Mouse (Mus musculus) forebrain, embryonic 11.5 days (tissue): ENCODE measurements around the gene Upf3b. TPM values are rescaled to one million over a fixed set of nuclear protein-coding genes. Genes with fewer than 3 reads are reported as not detected.
"Not testable (repeated sequence)": the region's sequence is repeated elsewhere in the genome, so short reads cannot be mapped to it uniquely, and the experiment has no call there.

ENCODE experiments used
- ATAC-seq: fragments of 200-750 bp; cut with Nextera tagmentation; replicated peaks from 2 replicates; pipeline ENCODE4 v1.8.0; 2017; ENCODE audit warnings: moderate TSS enrichment; ENCODE audit not compliant: low FRiP score
- DNase-seq: peaks from one replicate; pipeline ENCODE4 v3.0.0-alpha.2; 2017; ENCODE audit warnings: low spot score
- H3K27ac ChIP-seq: fragments of 300-500 bp; sonication (generic); 2 replicates; pipeline ENCODE4 v1.5.1; 2014; ENCODE audit warnings: low read depth, low read length
- H3K27me3 ChIP-seq: fragments of 300-500 bp; sonication (generic); 2 replicates; pipeline ENCODE4 v1.6.1; 2014; ENCODE audit warnings: mild to moderate bottlenecking, low read length, mixed read lengths; ENCODE audit not compliant: control insufficient read depth, insufficient read depth
- H3K36me3 ChIP-seq: fragments of 300-500 bp; sonication (generic); 2 replicates; pipeline ENCODE4 v1.6.1; 2014; ENCODE audit warnings: mild to moderate bottlenecking, low read length, moderate library complexity, mixed read lengths; ENCODE audit not compliant: control insufficient read depth, insufficient read depth
- H3K4me1 ChIP-seq: fragments of 300-500 bp; sonication (generic); replicated peaks from 2 replicates; pipeline ENCODE4 v1.6.1; 2014; ENCODE audit warnings: low read length, mixed read lengths; ENCODE audit not compliant: control insufficient read depth, insufficient read depth
- H3K4me2 ChIP-seq: fragments of 300-500 bp; sonication (generic); 2 replicates; pipeline ENCODE4 v1.6.1; 2014; ENCODE audit warnings: low read depth, mild to moderate bottlenecking, low read length, moderate library complexity, mixed read lengths; ENCODE audit not compliant: severe bottlenecking
- H3K4me3 ChIP-seq: fragments of 300-500 bp; sonication (generic); 2 replicates; pipeline ENCODE4 v1.5.1; 2014; ENCODE audit warnings: low read depth, low read length
- H3K9ac ChIP-seq: fragments of 300-500 bp; sonication (generic); 2 replicates; pipeline ENCODE4 v1.6.1; 2014; ENCODE audit warnings: low read length
- H3K9me3 ChIP-seq: fragments of 300-500 bp; sonication (generic); 2 replicates; pipeline ENCODE4 v1.6.1; 2016; ENCODE audit warnings: low read length, mixed read lengths; ENCODE audit not compliant: control insufficient read depth
- WGBS: fragments of 180-500 bp; shearing (Covaris S2); extraction: QIAGEN DNeasy Blood & Tissue Kit; methylation state at CpG from one replicate; pipeline ENCODE4 v1.1.7; 2014; 5-methylcytosine and 5-hydroxymethylcytosine counted together
- polyA plus RNA-seq: library from polyadenylated mRNA; unstranded; fragments of >200 nt; fragmentation: Nextera tagmentation; extraction: Ambion mirVana; gene quantifications from 2 replicates; pipeline ENCODE4 v1.2.1, GENCODE M21; 2014

The Upf3b gene
- polyA plus RNA-seq: 25.6 and 25.8 TPM in 2 replicates

DNA sequence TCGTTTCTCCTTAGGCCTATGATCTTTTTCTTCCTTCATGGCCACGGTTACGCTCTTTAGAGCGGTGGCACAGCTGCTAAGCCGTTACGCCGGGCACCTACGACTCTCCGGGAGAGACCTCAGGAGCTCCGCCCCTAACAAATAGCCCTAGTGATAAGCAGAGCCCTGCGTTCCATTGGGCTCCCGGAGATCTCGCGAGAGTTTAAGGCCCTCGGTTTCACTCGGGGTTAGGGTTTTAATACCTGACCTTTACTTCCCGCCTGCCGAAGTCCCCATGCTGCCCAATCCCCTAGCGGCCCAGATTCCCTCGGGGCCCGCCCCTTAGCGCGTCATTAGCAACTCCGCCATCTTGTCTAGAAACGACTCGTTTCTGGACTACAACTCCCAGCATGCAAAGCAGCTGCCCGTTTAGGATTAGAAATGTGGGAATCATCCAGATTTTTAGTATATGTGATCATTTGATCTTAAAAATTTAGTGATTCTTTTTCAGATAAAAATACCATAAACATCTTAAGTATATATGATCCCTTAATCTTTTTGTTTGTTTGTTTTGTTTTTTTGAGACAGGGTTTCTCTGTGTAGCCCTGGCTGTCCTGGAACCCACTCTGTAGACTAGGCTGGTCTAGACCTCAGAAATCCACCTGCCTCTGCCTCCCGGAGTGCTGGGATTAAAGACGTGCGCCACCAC lies at the start of gene Upf3b:
TSS of gene Upf3b (minus strand) at position 130 of the 688 bp plus-strand sequence.
- Histone ChIP-seq H3K4me1 (no peaks in the 10 kb centered on the region), H3K4me3 (peak within 1 kb of the TSS; percentile 48), H3K9me3 (no peaks in the 10 kb centered on the region), H3K27ac (peak within 1 kb of the TSS; percentile 72), H3K36me3 (no peaks in the 10 kb centered on the region), H3K27me3 (no peaks in the 10 kb centered on the region), H3K4me2 (peak within 1 kb of the TSS; percentile 55), H3K9ac (peak within 1 kb of the TSS; percentile 62)
- 23% methylated on average over 30 of the region's 30 CpGs for WGBS
- ATAC-seq: peak; percentile 98
- DNase-seq: peak; percentile 94

DNA sequence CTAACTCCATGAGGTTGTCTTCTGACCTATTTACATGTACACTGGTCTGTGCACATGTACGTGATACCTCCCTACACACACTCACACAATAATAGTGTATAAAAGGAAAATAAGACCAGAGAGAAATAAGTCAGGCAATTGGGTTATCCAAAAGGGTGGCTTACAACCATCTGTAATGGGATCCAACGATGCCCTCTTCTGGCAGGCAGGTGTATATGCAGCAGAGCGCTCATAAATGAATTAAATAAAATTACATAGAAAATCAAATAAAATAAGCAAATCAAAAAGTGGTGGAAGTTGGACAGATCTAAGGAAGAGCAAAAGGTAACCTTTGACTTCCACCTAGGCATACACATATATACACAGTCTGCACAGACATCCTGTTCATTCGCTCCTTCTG lies 47.7 kb upstream of the Upf3b start:
- Histone ChIP-seq H3K36me3 (no peaks in the 10 kb centered on the region), H3K9me3 (no peaks in the 10 kb centered on the region), H3K4me1 (no peaks in the 10 kb centered on the region), H3K27ac (no peak overlapping the region), H3K27me3 (no peaks in the 10 kb centered on the region), H3K4me3 (no peak overlapping the region), H3K9ac (no peak overlapping the region), H3K4me2 (no peak overlapping the region)
- DNase-seq (no peak), ATAC-seq (no peak)
- 65% methylated on average over 4 of the region's 4 CpGs for WGBS

- ATAC-seq (no peak), DNase-seq (no peak)
- WGBS: 93% methylated on average over 2 of the region's 2 CpGs
- no peaks in the 10 kb centered on the region for H3K4me1 ChIP-seq
- H3K9ac ChIP-seq: no peak overlapping the region
- H3K36me3 ChIP-seq: no peaks in the 10 kb centered on the region
- no peaks in the 10 kb centered on the region for H3K9me3 ChIP-seq
- H3K4me2 ChIP-seq: no peak overlapping the region
- H3K4me3 ChIP-seq: no peak overlapping the region
- H3K27me3 ChIP-seq: no peaks in the 10 kb centered on the region
- no peak overlapping the region for H3K27ac ChIP-seq
Observed at GRCm38 (mm10) chrX:37144954-37145353, 34.8 kb upstream of the Upf3b start.

DNA sequence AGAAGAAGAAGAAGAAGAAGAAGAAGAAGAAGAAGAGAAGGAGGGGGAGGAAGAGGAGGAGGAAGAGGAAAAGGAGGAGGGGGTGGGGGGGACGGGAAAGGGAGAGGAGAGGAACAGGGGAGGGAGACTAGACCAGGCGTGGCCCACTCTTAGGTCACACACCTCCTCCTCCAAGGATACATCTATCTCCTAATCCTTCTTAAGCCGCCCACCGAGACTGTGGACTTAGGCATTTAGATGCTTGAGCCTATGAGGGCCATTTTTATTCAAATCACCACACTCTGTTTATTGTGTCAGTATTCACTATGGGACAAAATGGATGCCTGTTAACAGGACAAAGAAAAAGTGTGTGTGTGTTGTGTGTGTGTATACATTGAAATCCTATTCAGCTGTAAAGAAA lies 34.4 kb upstream of the Upf3b start:
- DNase-seq, H3K9ac ChIP-seq, H3K4me3 ChIP-seq, H3K4me2 ChIP-seq, H3K36me3 ChIP-seq, H3K9me3 ChIP-seq, H3K27ac ChIP-seq, H3K4me1 ChIP-seq, H3K27me3 ChIP-seq, ATAC-seq: not testable (repeated sequence)
- 43% methylated on average over 1 of the region's 4 CpGs for WGBS

- no peak for ATAC-seq
- Histone ChIP-seq H3K27ac (no peak overlapping the region), H3K27me3 (no peaks in the 10 kb centered on the region), H3K9me3 (no peaks in the 10 kb centered on the region), H3K36me3 (no peaks in the 10 kb centered on the region), H3K4me2 (no peak overlapping the region), H3K4me1 (no peaks in the 10 kb centered on the region), H3K9ac (no peak overlapping the region), H3K4me3 (no peak overlapping the region)
- no peak for DNase-seq
- 88% methylated on average over 3 of the region's 3 CpGs for WGBS
Observed at GRCm38 (mm10) chrX:37141732-37142131, 31.6 kb upstream of the Upf3b start.

GRCm38 (mm10) chrX:37126671-37127358 lies 16.7 kb upstream of the Upf3b start, which contains the start of gene Nkap:
TSS of gene Nkap (plus strand) at chrX:37126795.
- DNase-seq (peak; percentile 82), ATAC-seq (peak; percentile 83)
- Histone ChIP-seq H3K4me2 (peak within 1 kb of the TSS; percentile 49), H3K4me3 (peak within 1 kb of the TSS; percentile 59), H3K9ac (peak within 1 kb of the TSS; percentile 70), H3K4me1 (no peaks in the 10 kb centered on the region), H3K36me3 (no peaks in the 10 kb centered on the region), H3K27me3 (no peaks in the 10 kb centered on the region), H3K9me3 (no peaks in the 10 kb centered on the region), H3K27ac (0 out of 2 replicates have a peak within 1 kb of the TSS, but pooled peaks have one; percentile 39)
- WGBS: 18% methylated on average over 57 of the region's 58 CpGs

DNA sequence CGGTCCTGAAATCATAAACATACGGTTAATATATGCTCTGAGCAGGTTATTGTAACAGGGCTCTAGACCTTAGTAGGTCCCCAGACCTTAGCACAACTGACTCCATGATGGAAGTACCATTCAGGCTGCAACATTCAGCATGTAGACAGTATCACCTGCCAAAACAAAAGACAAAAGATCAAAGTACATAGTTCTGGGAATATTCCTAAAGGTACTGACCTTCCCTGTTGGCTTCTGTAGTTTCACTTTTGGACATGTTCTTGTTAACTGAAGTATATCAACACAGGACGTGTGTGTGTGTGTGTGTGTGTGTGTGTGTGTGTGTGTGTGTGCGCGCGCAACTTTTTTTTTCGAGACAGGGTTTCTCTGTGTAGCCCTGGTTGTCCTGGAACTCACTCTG lies 15.4 kb upstream of the Upf3b start:
- H3K4me2 ChIP-seq: no peak overlapping the region
- H3K4me3 ChIP-seq: no peak overlapping the region
- ATAC-seq (no peak), DNase-seq (no peak)
- H3K9me3 ChIP-seq: no peaks in the 10 kb centered on the region
- no peaks in the 10 kb centered on the region for H3K4me1 ChIP-seq
- H3K36me3 ChIP-seq: no peaks in the 10 kb centered on the region
- H3K27ac ChIP-seq: no peak overlapping the region
- H3K9ac ChIP-seq: no peak overlapping the region
- WGBS: 91% methylated on average over 7 of the region's 7 CpGs
- H3K27me3 ChIP-seq: no peaks in the 10 kb centered on the region

GRCm38 (mm10) chrX:37120212-37120611 lies 10.1 kb upstream of the Upf3b start:
- Histone ChIP-seq H3K9me3 (no peaks in the 10 kb centered on the region), H3K36me3 (no peaks in the 10 kb centered on the region), H3K27ac (no peak overlapping the region), H3K9ac (no peak overlapping the region), H3K4me3 (no peak overlapping the region), H3K4me2 (no peak overlapping the region), H3K4me1 (no peaks in the 10 kb centered on the region), H3K27me3 (no peaks in the 10 kb centered on the region)
- ATAC-seq (no peak), DNase-seq (no peak)
- 81% methylated on average over 5 of the region's 5 CpGs for WGBS
